Mouse (Mus musculus): ENCODE results near the gene Adnp.

Gene Adnp

DNA sequence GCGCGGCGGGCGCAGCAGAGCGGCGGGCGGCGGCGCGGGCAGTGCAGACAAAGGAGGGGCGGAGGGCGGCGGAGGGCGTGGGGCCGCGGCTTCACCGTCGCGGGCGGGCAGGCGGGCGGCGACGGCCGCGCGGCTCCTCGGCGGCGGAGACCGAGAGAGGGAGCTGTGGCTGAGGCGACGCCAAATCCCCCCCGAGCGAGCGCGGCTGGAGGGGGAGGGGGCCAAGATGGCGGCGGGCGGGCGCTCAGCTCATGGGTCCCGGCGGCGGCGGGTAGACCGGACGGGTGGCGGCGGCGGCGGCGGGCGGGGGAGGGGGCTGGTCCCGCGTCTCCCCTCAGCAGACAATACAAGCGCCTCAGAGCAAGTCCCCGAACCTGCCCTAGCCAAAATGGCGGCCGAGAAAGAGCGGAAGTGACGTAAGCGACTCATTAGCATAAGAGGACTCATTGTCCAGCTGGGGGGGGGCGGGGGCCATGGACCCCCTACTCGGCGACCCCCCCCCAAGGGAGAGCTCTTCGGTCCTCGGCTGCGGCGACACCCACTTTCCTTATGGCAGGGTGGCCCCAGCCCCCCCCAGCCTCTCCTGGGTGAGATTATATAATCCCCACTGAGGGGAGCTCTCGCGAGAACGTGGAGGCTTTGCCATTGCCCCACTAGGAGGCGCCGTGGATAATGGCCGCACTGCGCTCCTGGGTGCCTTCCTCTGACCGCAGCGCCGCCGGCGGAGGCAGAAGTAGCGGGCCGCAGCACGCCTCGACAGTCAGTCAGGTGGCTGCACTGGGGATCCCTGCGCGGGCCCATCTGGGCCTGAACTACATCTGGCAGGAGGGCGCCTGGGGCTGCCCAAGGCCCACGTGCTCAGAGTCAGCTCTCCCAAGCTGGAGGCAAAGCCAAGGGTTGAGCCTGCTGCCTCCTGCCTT is at the start of gene Adnp:
Gene Adnp (minus strand): TSS at position 388 of the 920 bp plus-strand sequence.
- DNase-seq: peak; percentile 98 to 99

DNA sequence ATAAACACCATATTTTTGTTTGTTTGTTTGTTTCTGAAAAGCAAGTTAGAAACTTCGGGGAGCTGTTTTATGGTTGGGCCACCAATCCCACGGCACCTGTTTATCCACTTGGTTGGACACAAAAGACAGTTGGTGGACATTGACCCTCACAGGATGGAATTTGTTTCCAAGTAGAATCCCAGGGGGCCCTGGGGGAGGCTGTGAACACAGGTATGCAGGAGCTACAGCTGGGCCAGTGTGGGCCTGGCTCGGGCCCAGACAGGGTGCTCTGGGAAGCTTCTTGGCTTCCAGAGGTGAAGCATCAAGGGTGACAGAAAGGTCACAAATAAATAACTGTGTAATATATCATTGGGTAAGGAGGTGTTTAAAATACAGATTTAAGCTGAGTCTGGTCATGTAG is 49.6 kb upstream of the Adnp start:
- peak; percentile 40 to 69 for DNase-seq

DNA sequence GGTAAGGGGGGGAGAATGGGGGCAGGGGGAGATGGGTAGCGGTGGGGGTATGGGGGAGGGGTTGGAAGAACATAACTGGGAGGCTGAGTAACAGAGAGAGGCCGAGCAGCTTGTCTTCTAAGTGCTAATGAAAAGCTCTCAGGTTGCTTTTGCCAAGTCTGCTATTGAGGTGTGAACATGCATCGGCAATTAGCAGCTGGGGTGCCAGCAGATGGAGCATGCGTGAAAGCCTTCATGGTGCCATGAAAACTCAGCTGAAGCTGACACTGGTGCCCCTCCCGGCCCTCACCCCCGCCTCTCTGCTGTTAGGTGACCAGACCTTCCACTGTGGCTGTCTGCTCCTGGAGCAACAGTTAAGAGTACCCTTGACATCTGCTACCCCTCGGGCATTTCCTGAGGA is 46.9 kb upstream of the Adnp start:
- no peak for DNase-seq

DNA sequence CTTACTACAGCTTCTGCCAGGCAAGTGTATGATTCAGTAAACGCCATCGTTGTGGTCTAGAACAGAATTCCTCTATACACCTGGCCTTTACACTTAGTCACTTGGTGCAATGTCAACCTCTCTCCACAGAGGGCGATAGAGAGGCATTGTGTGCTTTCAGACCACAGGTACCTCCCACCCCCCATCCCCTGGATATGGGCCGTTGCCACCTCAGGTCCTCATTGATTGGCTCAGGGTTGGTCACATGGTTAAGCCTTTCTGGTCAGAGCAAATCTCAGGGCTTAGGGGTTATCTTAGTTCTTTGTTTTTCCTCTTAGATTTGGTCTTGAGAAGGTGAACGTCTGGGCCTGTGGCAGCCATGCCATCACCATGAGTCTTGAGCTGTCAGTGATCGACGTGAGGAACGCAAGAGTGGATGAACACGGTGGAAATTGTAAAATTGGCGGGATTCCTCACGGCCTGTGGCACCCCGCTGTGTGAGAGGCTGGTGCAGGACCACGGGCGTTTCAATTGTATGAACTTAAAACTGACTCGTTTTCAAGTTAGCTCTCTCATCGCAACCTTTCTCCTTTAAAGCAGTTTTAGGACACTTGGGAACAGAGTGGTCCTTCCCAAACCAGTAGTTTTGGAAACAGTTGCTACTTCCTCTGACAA is 45.9 kb upstream of the Adnp start:
- DNase-seq: peak; percentile 66 to 76

DNA sequence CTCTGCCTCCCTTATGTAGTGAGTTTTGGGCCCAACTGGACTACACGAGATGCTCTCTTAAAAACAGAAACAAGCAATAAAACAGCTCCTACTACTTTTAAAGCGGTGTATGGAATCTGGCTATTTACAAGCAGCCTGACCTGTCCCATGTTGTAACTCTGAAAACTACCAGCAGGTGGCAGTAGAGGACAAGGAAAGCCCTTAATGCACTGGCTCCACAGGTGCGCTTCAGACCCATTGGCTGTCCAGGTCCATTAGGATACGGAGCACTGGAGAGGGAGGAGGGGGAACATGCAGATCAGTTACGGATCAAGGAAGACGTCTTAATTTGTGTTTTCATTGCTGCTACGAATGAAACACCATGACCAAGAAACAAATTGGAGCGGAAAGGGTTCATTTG is 43.4 kb upstream of the Adnp start:
- peak; percentile 86 to 89 for DNase-seq

GRCm38 (mm10) chr2:168248856-168249245 is 41.9 kb upstream of the Adnp start:
- peak; percentile 55 to 60 for DNase-seq

GRCm38 (mm10) chr2:168248167-168248855 is 41.4 kb upstream of the Adnp start:
- no peak for DNase-seq

- no peak for DNase-seq
These were observed 38.7 kb upstream of the Adnp start for GRCm38 (mm10) chr2:168245571-168245970.

DNA sequence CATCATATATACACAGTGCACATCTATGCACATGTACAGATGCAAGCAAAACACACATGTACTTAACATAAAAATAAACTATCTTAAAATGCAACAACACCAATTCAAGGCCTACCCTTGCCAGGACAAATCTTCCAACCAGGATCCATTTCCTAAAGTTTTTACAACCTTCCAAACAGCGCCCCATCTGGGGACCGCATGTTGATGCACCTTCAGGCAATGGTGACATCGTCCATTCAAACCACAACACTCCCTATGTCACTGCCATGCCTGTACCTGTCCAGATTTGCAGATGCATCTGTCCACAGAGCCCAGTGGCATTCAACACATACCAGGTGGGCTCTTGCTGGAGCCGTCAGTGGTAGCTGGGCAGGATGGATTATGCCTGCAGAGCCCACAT is 36.4 kb upstream of the Adnp start:
- DNase-seq: no peak

DNA sequence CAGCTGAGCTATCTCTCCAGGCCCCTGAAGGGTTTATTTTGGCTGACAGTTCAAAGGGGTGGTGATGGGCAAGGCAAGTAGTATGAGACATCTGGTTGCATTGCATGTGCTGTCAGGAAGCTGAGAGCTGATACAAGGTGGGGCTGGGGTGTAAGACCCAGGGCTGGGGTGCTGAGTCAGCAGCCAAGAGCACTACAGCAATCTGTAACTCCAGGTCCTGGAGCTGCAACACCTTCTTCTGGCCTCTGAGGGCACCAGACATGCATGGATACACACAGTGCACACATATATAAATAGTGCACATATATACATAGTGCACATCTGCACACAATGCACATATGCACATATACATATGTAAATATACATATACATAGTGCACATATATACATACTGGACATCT is 35.9 kb upstream of the Adnp start:
- no peak for DNase-seq

DNA sequence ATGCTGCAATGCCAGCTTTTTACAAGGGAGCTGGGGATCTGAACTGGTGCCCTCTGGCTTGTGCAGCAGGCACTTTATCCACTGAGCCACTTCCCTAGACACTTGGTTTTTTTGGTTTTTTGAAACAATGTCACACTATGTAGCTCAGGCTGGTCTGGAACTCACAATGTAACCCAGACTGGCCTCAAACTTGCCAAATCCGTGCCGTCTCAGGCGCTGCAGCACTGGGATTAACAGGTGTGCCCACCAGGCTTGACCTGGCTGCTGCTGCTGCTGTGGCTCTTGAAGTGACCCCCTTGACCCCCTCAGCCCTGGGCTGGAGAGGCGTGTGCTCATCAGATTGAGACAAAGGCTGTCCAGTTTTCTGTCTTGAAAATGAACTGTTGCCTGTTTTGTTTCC is 31.4 kb upstream of the Adnp start:
- no peak for DNase-seq

DNA sequence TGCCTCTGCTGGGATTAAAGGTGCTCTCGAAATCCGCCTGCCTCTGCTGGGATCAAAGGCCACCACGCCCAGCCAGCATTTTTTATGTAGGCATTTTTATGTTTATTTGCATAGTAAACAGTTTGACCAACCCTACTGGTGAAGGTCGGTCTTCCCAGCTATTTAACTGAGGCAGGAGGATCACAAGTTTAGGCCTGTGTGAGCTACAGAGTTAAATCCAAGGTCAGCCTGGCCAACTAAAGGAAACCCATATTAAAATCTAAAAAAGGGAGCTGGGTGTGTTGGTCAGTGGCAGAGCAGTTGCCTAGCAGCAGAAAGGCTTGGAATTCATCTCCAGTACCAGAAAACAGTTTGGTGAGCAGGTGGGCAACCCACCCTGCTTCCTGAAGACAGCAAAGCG is 26.4 kb upstream of the Adnp start:
- no peak for DNase-seq

GRCm38 (mm10) chr2:168231471-168231829 is 24.5 kb upstream of the Adnp start:
- DNase-seq: no peak

DNA sequence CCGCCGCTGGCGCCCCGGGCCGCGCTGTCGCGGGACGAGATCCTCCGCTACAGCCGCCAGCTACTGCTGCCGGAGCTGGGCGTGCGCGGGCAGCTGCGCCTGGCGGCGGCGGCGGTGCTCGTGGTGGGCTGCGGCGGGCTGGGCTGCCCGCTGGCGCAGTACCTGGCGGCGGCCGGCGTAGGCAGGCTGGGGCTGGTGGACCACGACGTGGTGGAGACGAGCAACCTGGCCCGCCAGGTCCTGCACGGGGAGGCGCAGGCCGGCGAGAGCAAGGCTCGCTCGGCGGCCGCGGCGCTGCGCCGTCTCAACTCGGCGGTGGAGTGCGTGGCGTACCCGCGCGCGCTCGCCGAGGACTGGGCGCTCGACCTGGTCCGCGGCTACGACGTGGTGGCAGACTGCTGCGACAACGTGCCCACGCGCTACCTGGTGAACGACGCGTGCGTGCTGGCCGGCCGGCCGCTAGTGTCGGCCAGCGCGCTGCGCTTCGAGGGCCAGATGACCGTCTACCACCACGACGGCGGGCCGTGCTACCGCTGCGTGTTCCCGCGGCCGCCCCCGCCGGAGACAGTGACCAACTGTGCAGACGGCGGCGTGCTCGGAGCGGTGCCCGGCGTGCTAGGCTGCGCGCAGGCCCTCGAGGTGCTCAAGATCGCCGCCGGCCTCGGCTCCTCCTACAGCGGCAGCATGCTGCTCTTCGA is 24.0 kb upstream of the Adnp start:
- DNase-seq: peak; percentile 34 to 56

DNA sequence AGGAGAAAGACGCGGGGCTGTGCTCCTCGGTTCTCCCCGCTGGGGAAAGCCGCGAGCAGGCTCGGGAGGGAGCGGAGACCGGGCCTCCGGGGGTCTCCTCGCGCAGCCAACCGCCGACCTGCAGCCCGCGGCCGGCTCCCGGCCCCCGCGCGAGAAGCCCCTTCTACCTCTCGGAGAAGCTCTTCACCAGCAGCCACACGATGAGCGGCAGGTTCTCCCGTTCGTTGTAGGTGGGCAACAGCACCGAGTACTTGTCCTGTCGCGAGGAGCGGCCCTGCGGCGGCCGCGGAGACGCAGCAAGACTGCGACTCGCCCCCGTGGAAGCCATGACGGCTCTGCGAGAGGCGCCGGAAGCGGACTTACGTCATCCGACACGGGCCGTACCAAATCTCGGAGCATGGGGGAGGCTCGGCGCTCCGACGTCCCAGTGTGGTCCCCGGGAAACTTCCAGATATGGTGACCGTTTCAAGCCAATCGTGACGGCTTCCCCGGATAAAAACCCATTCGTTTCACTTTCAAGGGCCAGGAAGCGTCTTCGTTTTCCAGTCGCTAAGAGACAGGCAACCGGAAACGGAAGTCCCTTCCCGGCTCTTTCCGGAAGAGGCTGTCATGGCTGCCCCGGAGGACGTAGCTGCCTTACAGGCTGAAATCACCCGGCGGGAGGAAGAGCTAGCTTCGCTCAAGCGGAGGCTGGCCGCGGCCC is 23.3 kb upstream of the Adnp start, which contains the start of the genes Gm20716, Dpm1 and Mocs3:
Gene Gm20716 (minus strand): TSS at position 339 of the 703 bp plus-strand sequence.
Gene Dpm1 (minus strand): TSS at position 566 of the 703 bp plus-strand sequence.
Gene Mocs3 (plus strand): TSS at position 597 of the 703 bp plus-strand sequence.
- peak; percentile 87 to 92 for DNase-seq

DNA sequence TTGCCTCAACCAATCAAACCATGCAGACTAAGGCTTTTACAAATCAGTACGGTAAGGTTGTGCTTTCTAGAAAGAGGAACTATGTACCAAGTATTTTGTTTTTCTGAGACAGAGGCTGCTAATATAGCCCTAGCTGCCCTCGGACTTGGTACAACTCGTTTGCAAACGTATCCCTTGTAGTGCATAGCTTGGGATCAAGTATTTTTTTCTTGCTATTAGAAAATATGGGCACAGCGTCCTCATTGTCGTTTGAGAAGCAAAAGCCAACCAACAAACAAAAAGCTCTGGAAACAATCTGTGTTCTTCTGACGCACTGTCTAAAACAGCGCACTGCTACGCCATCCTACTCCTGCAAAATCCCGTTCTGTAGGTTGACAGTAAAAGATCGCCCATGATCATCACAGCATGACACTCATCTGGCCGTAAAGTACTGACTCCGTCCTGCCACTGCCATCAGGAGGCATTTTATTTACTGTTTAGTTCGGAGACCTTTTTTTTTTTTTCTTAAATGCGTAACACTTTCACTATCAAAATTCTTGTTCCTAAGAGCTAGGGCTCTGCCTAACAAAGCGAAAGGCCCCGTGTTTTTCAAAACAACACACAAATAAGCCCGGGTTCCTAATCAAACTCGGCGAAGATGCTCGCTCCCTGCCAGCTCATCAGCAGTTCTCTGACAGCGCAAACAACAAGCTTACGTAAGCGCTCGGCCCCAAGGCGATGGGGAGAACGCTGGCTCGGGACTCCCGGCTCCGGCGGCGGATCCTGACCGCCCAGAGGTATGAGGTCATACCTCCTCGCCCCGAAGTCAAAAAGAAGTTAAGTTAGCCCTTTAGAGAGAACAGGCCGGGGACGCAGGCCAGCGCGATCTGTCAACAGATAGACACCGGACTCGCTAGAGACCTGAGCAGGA is 22.5 kb upstream of the Adnp start:
- peak; percentile 33 to 53 for DNase-seq

DNA sequence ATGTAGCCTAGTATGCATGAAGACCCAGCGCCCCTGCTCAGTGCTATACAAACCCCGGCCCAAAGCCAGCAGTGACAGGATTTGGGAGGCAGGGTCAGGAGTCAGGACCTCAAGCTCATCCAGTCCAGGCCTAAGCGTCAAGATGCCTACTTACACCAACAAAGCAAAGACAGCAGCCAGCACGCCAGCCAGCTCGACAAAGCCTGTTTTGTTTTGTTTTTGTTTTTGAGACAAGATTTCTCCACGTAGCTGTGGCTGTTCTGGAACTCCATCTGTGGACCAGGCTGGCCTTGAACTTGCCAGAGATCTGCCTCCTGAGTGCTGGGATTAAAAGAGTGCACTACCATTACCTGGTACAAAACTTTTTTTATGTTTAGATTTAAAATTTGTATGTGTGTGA is 16.4 kb upstream of the Adnp start:
- DNase-seq: no peak

- peak in 1 of 2 experiments; percentile 29 for DNase-seq
These were observed 7.0 kb upstream of the Adnp start for GRCm38 (mm10) chr2:168213788-168214397.

DNA sequence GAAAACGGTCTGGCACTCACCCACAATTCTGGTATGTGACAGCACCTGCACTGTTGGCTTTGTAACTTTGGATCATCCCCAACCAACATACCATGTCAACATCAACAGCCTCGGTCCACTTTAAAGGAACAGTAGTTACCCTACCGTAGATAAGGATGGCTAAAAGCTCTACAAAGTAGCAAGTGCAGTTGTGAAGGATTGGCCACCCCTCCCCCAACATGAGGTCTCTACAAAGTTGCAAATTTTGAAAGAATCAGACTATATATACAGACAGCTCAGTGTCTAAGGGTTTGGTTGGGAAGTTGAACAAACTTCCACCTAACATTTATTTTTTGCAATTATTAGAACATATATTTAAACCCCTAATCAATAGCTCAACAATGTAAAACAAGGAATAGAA is 971 bp upstream of the Adnp start:
- no peak for DNase-seq
